Mouse (Mus musculus) spleen, adult 2 months (tissue): ENCODE data around the gene 4933424G06Rik.

ENCODE experiments used
- CTCF ChIP-seq: fragments of 200-500 bp; IDR thresholded peaks from 2 replicates; pipeline ENCODE4 v1.5.1; 2011; ENCODE audit warnings: mild to moderate bottlenecking, inconsistent platforms; ENCODE audit not compliant: insufficient read depth, insufficient read length, insufficient replicate concordance; ENCODE audit errors: extremely low read depth
- POLR2A ChIP-seq: fragments of 200-500 bp; IDR thresholded peaks from 2 replicates; pipeline ENCODE4 v1.6.1; 2011; ENCODE audit warnings: low read depth, low read length, inconsistent platforms

DNA sequence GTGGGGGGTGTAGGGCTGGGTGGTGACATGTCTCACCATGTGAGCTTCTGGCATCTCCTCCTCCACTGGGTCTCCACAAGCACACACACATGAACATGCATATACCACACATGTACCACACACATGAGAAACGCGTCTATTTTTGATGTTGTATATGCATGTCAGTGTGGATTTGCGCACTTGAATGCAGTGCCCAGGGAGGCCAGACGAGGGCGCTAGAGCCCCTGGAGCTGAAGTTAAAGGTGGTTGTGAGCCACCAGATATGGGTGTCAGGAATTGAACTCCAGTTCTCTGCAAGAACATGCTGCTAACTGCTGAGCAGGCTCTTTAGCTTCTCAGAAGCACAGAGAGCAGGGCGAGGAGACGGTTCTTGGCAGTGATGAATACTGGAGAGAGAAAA, 76.4 kb downstream of the 4933424G06Rik start:
- TF ChIP-seq CTCF (no peak), POLR2A (no peak)
